Comparison of ENCODE assay signal across 12 mouse cellular contexts in genomic region chr16:73350698-73351097, GRCm38 (mm10).
DNase-seq lines count a peak whose midpoint lies in the region; ATAC-seq lines count a peak whose summit lies in the region.
"Had no signal": no experiment of that assay in that cellular context is flagged by ENCODE, and none has a peak within 500 bp of the region (broad histone marks: within the 10 kb centered on the region; RNA-seq: fewer than 3 reads in every experiment).

No protein-coding gene starts in this region.

- H3K4me1 ChIP-seq in kidney, embryonic 15.5 days, result 0 out of 2 replicates have a peak, but pooled peaks cover 8% of the 10 kb centered on the region
- H3K4me1 ChIP-seq in limb, embryonic 11.5 days (ENCODE audit: control insufficient read depth, insufficient read depth, low read length), result no peaks in the 10 kb centered on the region
- H3K4me1 ChIP-seq: embryonic facial prominence, embryonic 15.5 days had no signal

- H3K27me3 ChIP-seq in kidney, embryonic 15.5 days, result no peaks in the 10 kb centered on the region
- no peaks in the 10 kb centered on the region for H3K27me3 ChIP-seq in limb, embryonic 11.5 days (ENCODE audit: control insufficient read depth, insufficient read depth, low read length)
- H3K27me3 ChIP-seq: embryonic facial prominence, embryonic 15.5 days had no signal

- no peak overlapping the region for H3K27ac ChIP-seq in kidney, embryonic 15.5 days
- H3K27ac ChIP-seq in limb, embryonic 11.5 days (replicated peaks; ENCODE audit: low read depth, low read length), result no peak overlapping the region
- H3K27ac ChIP-seq: embryonic facial prominence, embryonic 15.5 days; macrophage had no signal

- H3K4me2 ChIP-seq in kidney, embryonic 15.5 days, result peak overlapping the region; percentile 33; the same call in 1 of the 2 replicates
- no peak overlapping the region for H3K4me2 ChIP-seq in limb, embryonic 11.5 days (ENCODE audit: low read depth, severe bottlenecking)
- H3K4me2 ChIP-seq: embryonic facial prominence, embryonic 15.5 days had no signal

- 14% methylated on average over 5 of the region's 5 CpGs for WGBS in kidney, embryonic 15.5 days
- WGBS in limb, embryonic 11.5 days, result 22% methylated on average over 5 of the region's 5 CpGs

- no peak overlapping the region for H3K9ac ChIP-seq in kidney, embryonic 15.5 days
- H3K9ac ChIP-seq in limb, embryonic 11.5 days (ENCODE audit: low read length), result no peak overlapping the region
- H3K9ac ChIP-seq: embryonic facial prominence, embryonic 15.5 days had no signal

- ATAC-seq in kidney, embryonic 15.5 days (replicated peaks; ENCODE audit: low FRiP score), result peak; percentile 83
- ATAC-seq in limb, embryonic 11.5 days (ENCODE audit: insufficient number of reproducible peaks, low FRiP score, low TSS enrichment, low read depth), result peak; percentile 44; the same call in 1 of the 2 replicates
- ATAC-seq in inflammation-experienced regulatory T-cells, adult 6 months, result no peak

- H3K4me3 ChIP-seq in kidney, embryonic 15.5 days (replicated peaks), result no peak overlapping the region
- H3K4me3 ChIP-seq in limb, embryonic 11.5 days (ENCODE audit: low read depth, low read length), result no peak overlapping the region
- H3K4me3 ChIP-seq: embryonic facial prominence, embryonic 15.5 days had no signal

- DNase-seq in cerebellum, postnatal 10 days, result peak; percentile 11 to 27
- no peak for DNase-seq in cerebellum, adult 9-11 months
- DNase-seq in kidney, adult 11 months, result no peak
- DNase-seq in 416B (ENCODE audit: low read depth), result peak; percentile 47
- DNase-seq in limb, embryonic 11.5 days (ENCODE audit: low spot score), result peak; percentile 45
- DNase-seq in frontal cortex, adult 2 months (ENCODE audit: extremely low spot score in 1 of 2, low spot score in 1 of 2), result no peak
- DNase-seq: cerebellum, adult 18-20 months; heart, postnatal 4 days had no signal

- H3K36me3 ChIP-seq in kidney, embryonic 15.5 days, result no peaks in the 10 kb centered on the region
- no peaks in the 10 kb centered on the region for H3K36me3 ChIP-seq in limb, embryonic 11.5 days (ENCODE audit: control insufficient read depth, insufficient read depth, low read length)
- H3K36me3 ChIP-seq: embryonic facial prominence, embryonic 15.5 days had no signal

- H3K9me3 ChIP-seq in kidney, embryonic 15.5 days (replicated peaks), result no peaks in the 10 kb centered on the region
- H3K9me3 ChIP-seq in limb, embryonic 11.5 days (ENCODE audit: control insufficient read depth, low read length), result no peaks in the 10 kb centered on the region
- H3K9me3 ChIP-seq: embryonic facial prominence, embryonic 15.5 days had no signal

Comparison
In these comparisons a context has a peak if more than half of its experiments do, and no peak if none do; other contexts are left out.
1. DNase-seq: peak in cerebellum, postnatal 10 days (2 of 2), 416B (single experiment) and limb, embryonic 11.5 days (single experiment); none in cerebellum, adult 9-11 months (single experiment), kidney, adult 11 months (single experiment) and frontal cortex, adult 2 months (0 of 2).